Mouse (Mus musculus) forebrain, postnatal 0 days (tissue): ENCODE results near the gene Sowahd. TPM values are rescaled to one million over a fixed set of nuclear protein-coding genes. Genes with fewer than 3 reads are reported as not detected.

Experiments used
- ATAC-seq: fragments of 200-750 bp; cut with Nextera tagmentation; 2 replicates; pipeline ENCODE4 v1.8.0; 2017; ENCODE audit warnings: mild to moderate bottlenecking, moderate library complexity
- DNase-seq: peaks from one replicate; pipeline ENCODE4 v3.0.0-alpha.2; 2015
- H3K27ac ChIP-seq: fragments of 300-500 bp; sonication (generic); 2 replicates; pipeline ENCODE4 v1.5.1; 2014; ENCODE audit warnings: low read depth, mild to moderate bottlenecking, antibody characterized with exemption, low read length, moderate library complexity, mixed read lengths
- H3K27me3 ChIP-seq: fragments of 300-500 bp; sonication (generic); 2 replicates; pipeline ENCODE4 v1.6.1; 2014; ENCODE audit warnings: mild to moderate bottlenecking, low read length, mixed read lengths; ENCODE audit not compliant: insufficient read depth
- H3K36me3 ChIP-seq: fragments of 300-500 bp; sonication (generic); 2 replicates; pipeline ENCODE4 v1.6.1; 2014; ENCODE audit warnings: mild to moderate bottlenecking, moderate library complexity; ENCODE audit not compliant: insufficient read depth
- H3K4me1 ChIP-seq: fragments of 300-500 bp; sonication (generic); 2 replicates; pipeline ENCODE4 v1.6.1; 2014; ENCODE audit warnings: antibody characterized with exemption; ENCODE audit not compliant: insufficient read depth
- H3K4me2 ChIP-seq: fragments of 300-500 bp; sonication (generic); 2 replicates; pipeline ENCODE4 v1.6.1; 2014; ENCODE audit warnings: low read depth, mild to moderate bottlenecking, moderate library complexity
- H3K4me3 ChIP-seq: fragments of 300-500 bp; sonication (generic); 2 replicates; pipeline ENCODE4 v1.5.1; 2014; ENCODE audit warnings: low read depth, low read length, mixed read lengths
- H3K9ac ChIP-seq: fragments of 300-500 bp; sonication (generic); 2 replicates; pipeline ENCODE4 v1.6.1; 2014; ENCODE audit warnings: mild to moderate bottlenecking
- H3K9me3 ChIP-seq: fragments of 300-500 bp; sonication (generic); 2 replicates; pipeline ENCODE4 v1.6.1; 2016; ENCODE audit warnings: low read length
- CTCF ChIP-seq: sonication (generic); IDR thresholded peaks from 2 replicates; pipeline ENCODE4 v1.5.1; 2016; ENCODE audit warnings: antibody characterized with exemption, control low read depth, low read depth
- WGBS: fragments of 180-500 bp; shearing (Covaris S2); extraction: QIAGEN DNeasy Blood & Tissue Kit; methylation state at CpG from one replicate; pipeline ENCODE4 v1.1.7; 2014; 5-methylcytosine and 5-hydroxymethylcytosine counted together
- polyA plus RNA-seq: library from polyadenylated mRNA; unstranded; fragments of >200 nt; fragmentation: Nextera tagmentation; extraction: Ambion mirVana; gene quantifications from 2 replicates; pipeline ENCODE4 v1.2.1, GENCODE M21; 2015
- total RNA-seq: library from RNA; depleted of rRNA; stranded (reverse); fragments of >200 nt; gene quantifications from 2 replicates; pipeline ENCODE4 v1.2.3, GENCODE M21; 2014; rRNA removed

Gene Sowahd
- total RNA-seq (not detected in 2 replicates), polyA plus RNA-seq (0.12 TPM in 1 of 2 replicates, not detected in the other)

DNA sequence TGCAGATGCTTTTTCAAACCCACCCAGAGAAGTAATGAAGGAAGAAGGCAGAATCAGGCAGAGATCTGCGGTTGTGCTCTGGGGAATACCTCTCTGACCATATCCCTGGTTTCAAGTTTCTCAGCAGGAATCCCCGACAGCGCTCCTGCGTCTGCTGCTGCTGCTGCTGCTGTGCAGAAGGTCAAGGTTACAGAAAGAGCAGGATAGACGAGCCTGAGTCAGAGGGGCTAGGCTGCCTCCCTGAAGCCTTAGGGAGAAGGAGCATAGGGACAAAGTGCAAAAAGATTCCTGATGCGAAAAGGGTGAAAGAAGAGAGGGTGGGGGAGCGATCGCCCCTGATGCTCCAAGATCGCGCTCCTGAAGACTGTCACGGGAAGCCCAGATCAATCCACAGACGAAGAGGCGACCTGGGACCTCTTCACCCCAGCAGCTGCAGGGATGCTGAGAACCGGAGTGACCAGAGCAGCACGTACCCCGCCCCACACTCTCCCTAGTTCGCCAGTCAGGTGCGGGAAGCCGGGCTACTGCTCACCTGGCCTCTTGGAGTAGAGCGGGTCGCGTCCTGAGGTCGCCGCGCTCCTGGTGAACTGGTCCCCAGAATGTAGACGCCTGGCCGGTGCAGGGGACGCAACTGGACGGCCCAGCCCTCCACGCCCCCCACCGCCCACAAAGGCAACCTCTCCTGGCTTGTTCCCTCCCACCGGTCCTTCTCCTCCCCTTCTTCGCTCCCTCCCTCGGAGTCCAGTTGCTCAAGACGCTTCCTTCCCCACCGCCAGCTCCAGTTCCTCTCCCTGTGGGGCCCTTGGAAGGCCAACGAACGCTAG is at the start of gene Sowahd:
Gene Sowahd, plus strand, starts transcription at position 780 of the 824 bp plus-strand sequence.
- Histone ChIP-seq H3K27me3 (no peaks in the 10 kb centered on the region; the same call in 1 of the 2 replicates), H3K4me3 (peak within 1 kb of the TSS; percentile 34), H3K36me3 (no peaks in the 10 kb centered on the region), H3K27ac (no peak within 1 kb of the TSS), H3K9me3 (no peaks in the 10 kb centered on the region), H3K4me2 (peak within 1 kb of the TSS; percentile 65), H3K9ac (peak within 1 kb of the TSS; percentile 18; the same call in 1 of the 2 replicates), H3K4me1 (no peaks in the 10 kb centered on the region)
- WGBS: 25% methylated on average over 38 of the region's 38 CpGs
- DNase-seq: no peak
- no peak for TF ChIP-seq CTCF
- ATAC-seq: no peak

DNA sequence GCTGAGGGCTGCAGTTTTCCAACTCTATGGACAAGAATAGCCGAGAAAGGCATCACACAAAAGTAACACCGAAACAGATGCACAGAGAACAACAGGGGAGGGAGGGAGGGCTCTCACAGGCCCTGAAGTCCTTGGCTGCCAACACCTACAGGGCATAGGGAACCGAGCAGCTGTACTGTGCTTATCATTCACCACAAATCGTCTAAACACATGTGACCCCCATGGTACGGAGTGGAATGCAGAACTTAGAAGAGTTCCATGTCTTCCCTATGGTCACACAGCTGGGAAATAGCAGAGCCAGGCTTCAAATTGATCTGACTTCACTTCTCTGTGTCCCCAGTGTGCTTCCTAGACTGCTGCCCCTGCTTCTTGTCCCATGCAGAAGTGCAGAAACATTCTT is 34.8 kb upstream of the Sowahd start:
- 75% methylated on average over 5 of the region's 5 CpGs for WGBS
- Histone ChIP-seq H3K27ac (no peak overlapping the region), H3K36me3 (no peaks in the 10 kb centered on the region), H3K4me1 (no peaks in the 10 kb centered on the region), H3K4me2 (no peak overlapping the region), H3K9ac (no peak overlapping the region), H3K4me3 (no peak overlapping the region), H3K9me3 (no peaks in the 10 kb centered on the region), H3K27me3 (no peaks in the 10 kb centered on the region)
- DNase-seq (no peak), ATAC-seq (no peak)
- no peak for TF ChIP-seq CTCF

GRCm38 (mm10) chrX:37018150-37018654 is 30.4 kb upstream of the Sowahd start:
- no peak overlapping the region for H3K9ac ChIP-seq
- ATAC-seq (no peak), DNase-seq (no peak)
- no peaks in the 10 kb centered on the region for H3K9me3 ChIP-seq
- 89% methylated on average over 9 of the region's 9 CpGs for WGBS
- H3K4me2 ChIP-seq: no peak overlapping the region
- no peak overlapping the region for H3K27ac ChIP-seq
- no peak overlapping the region for H3K4me3 ChIP-seq
- no peak for TF ChIP-seq CTCF
- no peaks in the 10 kb centered on the region for H3K27me3 ChIP-seq
- H3K36me3 ChIP-seq: no peaks in the 10 kb centered on the region
- H3K4me1 ChIP-seq: no peaks in the 10 kb centered on the region

DNA sequence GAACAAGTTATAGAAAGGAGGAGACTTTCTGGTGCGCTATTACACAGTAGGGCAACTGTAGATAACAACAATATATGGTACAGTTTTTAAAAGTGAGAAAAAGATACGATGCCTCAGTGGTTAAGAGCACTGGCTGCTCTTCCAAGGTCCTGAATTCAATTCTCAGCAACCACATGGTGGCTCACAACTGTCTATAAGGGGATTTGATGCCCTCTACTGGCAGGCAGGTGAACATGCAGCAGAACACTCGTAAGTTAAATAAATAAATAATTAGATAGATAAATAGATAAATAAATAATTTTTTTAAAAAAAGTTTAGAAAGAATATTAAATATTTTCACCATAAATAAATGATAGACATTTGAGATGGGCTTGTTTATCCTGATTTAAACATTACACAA is 29.6 kb upstream of the Sowahd start:
- Histone ChIP-seq H3K27me3 (no peaks in the 10 kb centered on the region), H3K36me3 (no peaks in the 10 kb centered on the region), H3K4me3 (no peak overlapping the region), H3K4me2 (no peak overlapping the region), H3K27ac (no peak overlapping the region), H3K9me3 (no peaks in the 10 kb centered on the region), H3K9ac (no peak overlapping the region), H3K4me1 (no peaks in the 10 kb centered on the region)
- TF ChIP-seq CTCF: no peak
- DNase-seq: no peak
- 57% methylated on average over 3 of the region's 3 CpGs for WGBS
- no peak for ATAC-seq

GRCm38 (mm10) chrX:37022690-37023089 is 26.0 kb upstream of the Sowahd start:
- Histone ChIP-seq H3K4me3 (no peak overlapping the region), H3K4me1 (no peaks in the 10 kb centered on the region), H3K4me2 (no peak overlapping the region), H3K9me3 (no peaks in the 10 kb centered on the region), H3K9ac (no peak overlapping the region), H3K27me3 (no peaks in the 10 kb centered on the region), H3K36me3 (no peaks in the 10 kb centered on the region), H3K27ac (no peak overlapping the region)
- WGBS: 19% methylated on average over 3 of the region's 3 CpGs
- DNase-seq: peak; percentile 73
- peak; percentile 77 for TF ChIP-seq CTCF
- ATAC-seq: no peak

GRCm38 (mm10) chrX:37023652-37024309 is 24.9 kb upstream of the Sowahd start:
- no peak for TF ChIP-seq CTCF
- no peak for DNase-seq

DNA sequence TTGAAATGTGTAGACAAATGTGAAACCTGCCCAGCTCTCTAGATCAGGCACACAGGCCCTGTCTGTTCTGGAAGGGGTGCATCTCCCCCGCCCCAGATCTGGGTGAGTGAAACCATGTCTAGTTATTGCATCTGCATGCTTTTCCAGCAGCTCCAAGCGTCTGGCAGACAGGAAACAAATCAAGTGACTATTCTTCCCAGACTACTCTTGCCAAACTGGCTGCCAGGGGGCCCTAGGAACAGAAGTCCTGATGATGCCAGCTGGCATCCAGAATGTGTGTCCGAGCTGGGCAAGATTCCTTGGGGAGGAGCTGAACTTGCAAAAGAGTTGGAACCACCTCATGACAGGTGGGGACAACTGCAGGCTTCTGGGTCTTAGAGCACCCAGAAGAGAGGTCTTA is 20.3 kb upstream of the Sowahd start:
- H3K4me3 ChIP-seq: no peak overlapping the region
- no peak overlapping the region for H3K4me2 ChIP-seq
- ATAC-seq: peak; percentile 77
- H3K27me3 ChIP-seq: no peaks in the 10 kb centered on the region
- peak; percentile 56 for DNase-seq
- H3K36me3 ChIP-seq: no peaks in the 10 kb centered on the region
- WGBS: 41% methylated on average over 3 of the region's 3 CpGs
- H3K27ac ChIP-seq: no peak overlapping the region
- no peaks in the 10 kb centered on the region for H3K9me3 ChIP-seq
- no peak for TF ChIP-seq CTCF
- no peak overlapping the region for H3K9ac ChIP-seq
- H3K4me1 ChIP-seq: no peaks in the 10 kb centered on the region

More at GRCm38 (mm10) chrX:37023652-37024309, 24.9 kb upstream of the Sowahd start:
- Histone ChIP-seq H3K36me3 (no peaks in the 10 kb centered on the region), H3K4me1 (no peaks in the 10 kb centered on the region), H3K9ac (no peak overlapping the region), H3K4me3 (no peak overlapping the region), H3K27ac (no peak overlapping the region), H3K9me3 (no peaks in the 10 kb centered on the region), H3K27me3 (no peaks in the 10 kb centered on the region), H3K4me2 (no peak overlapping the region)
- no peak for ATAC-seq
- WGBS: 80% methylated on average over 10 of the region's 10 CpGs
